In genomic region chr6:145250185-145250791, GRCm38 (mm10) we compare ENCODE assay signal across 8 mouse cellular contexts. TPM values are rescaled to one million over a fixed set of nuclear protein-coding genes. Genes with fewer than 3 reads are reported as not detected.
DNase-seq lines count a peak whose midpoint lies in the region; ATAC-seq lines count a peak whose summit lies in the region.

Gene Kras, minus strand, starts transcription at chr6:145250239.

- peak within 1 kb of the TSS; percentile 80 for H3K4me2 ChIP-seq in intestine, embryonic 14.5 days (ENCODE audit: low read length)

- H3K9ac ChIP-seq in intestine, embryonic 14.5 days (ENCODE audit: low read length) = peak within 1 kb of the TSS; percentile 93

- WGBS in intestine, embryonic 14.5 days = under 1% methylated on average over 42 of the region's 83 CpGs

- H3K9me3 ChIP-seq in intestine, embryonic 14.5 days (ENCODE audit: control insufficient read depth, low read length) = no peaks in the 10 kb centered on the region

- H3K36me3 ChIP-seq in intestine, embryonic 14.5 days (ENCODE audit: control insufficient read depth, insufficient read depth, low read length) = peaks cover 14% of the 10 kb centered on the region

- DNase-seq in adrenal gland, adult (ENCODE audit: inconsistent age in 2 of 2, low spot score in 1 of 2) = peak; percentile 94 to 97
- DNase-seq in embryo, embryonic 10.5 days (ENCODE audit: low spot score) = peak; percentile 94
- DNase-seq in gastrocnemius, postnatal 25 days = peak; percentile 93
- peak; percentile 95 for DNase-seq in intestine, embryonic 14.5 days (ENCODE audit: low spot score)
- peak; percentile 80 to 88 for DNase-seq in left cerebral cortex, postnatal 14 days (ENCODE audit: low spot score in 2 of 2)
- DNase-seq in mesoderm, embryonic 11.5 days (ENCODE audit: low read depth, low spot score) = peak; percentile 96
- peak; percentile 72 to 78 for DNase-seq in right cerebral cortex, postnatal 36 days (ENCODE audit: low spot score in 2 of 2)
- DNase-seq in yolk sac, embryonic 10.5 days (ENCODE audit: low spot score) = peak; percentile 94

- intact Hi-C loops in left cerebral cortex, postnatal 14 days (cut with DNase I) = loop anchor here (2.0 kb wide), 2 partner anchors 53 to 91 kb away; no protein-coding TSS in a partner anchor

- H3K4me3 ChIP-seq in intestine, embryonic 14.5 days (ENCODE audit: low read depth, low read length) = peak within 1 kb of the TSS; percentile 92

- H3K27ac ChIP-seq in intestine, embryonic 14.5 days (ENCODE audit: low read depth) = peak within 1 kb of the TSS; percentile 64

- no peaks in the 10 kb centered on the region for H3K27me3 ChIP-seq in intestine, embryonic 14.5 days (replicated peaks; ENCODE audit: control insufficient read depth, insufficient read depth, low read length)

- peak; percentile 97 for ATAC-seq in intestine, embryonic 14.5 days (replicated peaks; ENCODE audit: low FRiP score, low TSS enrichment, low read depth)

- H3K4me1 ChIP-seq in intestine, embryonic 14.5 days (replicated peaks; ENCODE audit: control insufficient read depth, insufficient read depth, low read length) = peaks cover 7% of the 10 kb centered on the region; the same call in 1 of the 2 replicates

RNA-seq across cellular contexts. Expression of gene Kras, which starts in this region (rescaled TPM):
- total RNA-seq in gastrocnemius, postnatal 25 days (2021) = 10 to 100 TPM; 18.5 to 20.8 TPM
- polyA plus RNA-seq in intestine, embryonic 14.5 days (2014; fragmentation: Nextera tagmentation; extraction: Ambion mirVana) = 79.0 and 79.8 TPM in 2 replicates
- 10 to 100 TPM; 78.4 to 82.1 TPM for total RNA-seq in left cerebral cortex, postnatal 14 days (2021)

Comparison
In these comparisons a context has a peak if more than half of its experiments do, and no peak if none do; other contexts are left out.
1. Peak in every context shown above with its lines: DNase-seq, ATAC-seq, H3K4me3 ChIP-seq and H3K27ac ChIP-seq.